Mouse (Mus musculus): ENCODE measurements around the gene Icam1.

- TF ChIP-seq CTCF (IDR thresholded peaks at IDR 0.05; ENCODE audit: control insufficient read depth, insufficient read depth, insufficient read length) (no peak), MAX (IDR thresholded peaks at IDR 0.05) (no peak), USF1 (IDR thresholded peaks at IDR 0.05; ENCODE audit: low read depth) (no peak), CEBPB (IDR thresholded peaks at IDR 0.05; ENCODE audit: low read depth) (no peak)
Observed at GRCm38 (mm10) chr9:21051578-21051977, 35.8 kb downstream of the Icam1 start.

Data from C2C12 (cell line).